Mouse (Mus musculus): ENCODE results near the gene Lefty2. TPM values are rescaled to one million over a fixed set of nuclear protein-coding genes. Genes with fewer than 3 reads are reported as not detected.

Lefty2 gene
- polyA plus RNA-seq (2016; fragmentation: Nextera tagmentation; extraction: Ambion mirVana), result 0.13 TPM in 1 of 2 replicates, not detected in the other

DNA sequence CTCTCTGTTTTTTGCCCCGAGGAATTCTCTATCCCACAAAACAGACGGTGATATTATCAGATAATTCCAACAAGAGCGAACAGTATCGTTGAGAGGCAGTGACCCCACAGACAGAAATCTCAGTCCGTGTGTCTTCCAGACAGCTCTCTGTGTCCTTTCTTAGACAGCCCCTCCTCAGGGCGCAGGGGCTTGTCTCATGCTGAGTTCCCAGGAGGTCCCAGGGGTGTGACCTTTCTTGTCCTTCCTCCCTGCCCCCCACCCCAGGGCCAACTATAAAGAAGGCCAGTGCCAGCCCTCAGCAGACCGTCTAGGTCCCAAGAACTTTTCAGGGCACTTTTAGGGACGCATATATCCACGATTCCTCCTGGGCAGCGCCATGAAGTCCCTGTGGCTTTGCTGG lies at the start of gene Lefty2:
Gene Lefty2 (plus strand): TSS at position 301 of the 400 bp plus-strand sequence.
- peaks cover 28% of the 10 kb centered on the region for H3K4me1 ChIP-seq (replicated peaks)
- H3K4me3 ChIP-seq, result no peak within 1 kb of the TSS
- DNase-seq (ENCODE audit: low spot score), result no peak
- H3K27ac ChIP-seq, result no peak within 1 kb of the TSS
- H3K9me3 ChIP-seq, result no peaks in the 10 kb centered on the region
- WGBS, result 59% methylated on average over 10 of the region's 10 CpGs
- peaks cover 66% of the 10 kb centered on the region for H3K27me3 ChIP-seq (ENCODE audit: insufficient read depth, poor library complexity, severe bottlenecking)
- H3K36me3 ChIP-seq, result no peaks in the 10 kb centered on the region

GRCm38 (mm10) chr1:180848114-180848510 lies 44.8 kb upstream of the Lefty2 start:
- peak overlapping the region; percentile 96 for H3K27ac ChIP-seq
- H3K36me3 ChIP-seq, result peaks cover 5% of the 10 kb centered on the region; the same call in 1 of the 2 replicates
- peak; percentile 66 for DNase-seq (ENCODE audit: low spot score)
- peak overlapping the region; percentile 42 for H3K4me3 ChIP-seq
- peaks cover 51% of the 10 kb centered on the region for H3K4me1 ChIP-seq (replicated peaks)
- no peaks in the 10 kb centered on the region for H3K9me3 ChIP-seq
- WGBS, result 5% methylated on average over 9 of the region's 9 CpGs
- no peaks in the 10 kb centered on the region for H3K27me3 ChIP-seq (ENCODE audit: insufficient read depth, poor library complexity, severe bottlenecking)

GRCm38 (mm10) chr1:180848511-180849241 lies 44.2 kb upstream of the Lefty2 start:
- H3K36me3 ChIP-seq, result peaks cover 5% of the 10 kb centered on the region; the same call in 1 of the 2 replicates
- DNase-seq (ENCODE audit: low spot score), result peak; percentile 47
- H3K27me3 ChIP-seq (ENCODE audit: insufficient read depth, poor library complexity, severe bottlenecking), result no peaks in the 10 kb centered on the region
- peak overlapping the region; percentile 96 for H3K27ac ChIP-seq
- peak overlapping the region; percentile 42 for H3K4me3 ChIP-seq
- peaks cover 51% of the 10 kb centered on the region for H3K4me1 ChIP-seq (replicated peaks)
- H3K9me3 ChIP-seq, result no peaks in the 10 kb centered on the region
- WGBS, result 25% methylated on average over 11 of the region's 11 CpGs

DNA sequence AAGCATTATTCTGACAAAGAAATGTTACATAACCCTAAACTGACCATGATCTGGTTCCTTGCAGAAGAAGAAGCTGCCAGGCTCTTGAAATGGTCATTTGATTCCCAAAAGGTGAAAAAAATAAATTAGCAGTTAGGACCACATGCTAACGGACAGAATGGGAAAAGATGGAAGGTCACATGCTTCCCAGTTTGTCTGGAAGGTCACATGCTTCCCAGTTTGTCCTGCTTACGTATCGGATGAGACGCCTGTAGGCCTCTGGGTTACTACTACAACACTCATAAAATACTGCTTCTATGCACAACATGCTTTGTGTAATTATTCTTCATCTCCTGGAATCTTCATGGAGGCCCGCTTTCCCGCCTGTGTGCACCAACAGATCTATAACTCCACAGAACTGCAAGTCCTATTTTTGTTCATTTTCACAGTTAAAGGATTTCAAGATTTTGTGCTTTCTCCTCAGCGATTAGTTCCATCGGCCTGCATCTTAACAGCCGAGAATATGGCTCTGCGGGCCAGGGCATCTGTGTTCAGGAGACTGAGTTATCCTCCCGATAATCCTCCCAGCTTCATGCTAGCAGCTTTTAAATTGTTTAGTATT lies 43.1 kb upstream of the Lefty2 start:
- Histone ChIP-seq H3K27ac (peak overlapping the region; percentile 96), H3K36me3 (peaks cover 7% of the 10 kb centered on the region; the same call in 1 of the 2 replicates), H3K9me3 (no peaks in the 10 kb centered on the region), H3K4me3 (peak overlapping the region; percentile 85), H3K27me3 (ENCODE audit: insufficient read depth, poor library complexity, severe bottlenecking) (no peaks in the 10 kb centered on the region), H3K4me1 (replicated peaks) (peaks cover 51% of the 10 kb centered on the region)
- DNase-seq (ENCODE audit: low spot score), result peak; percentile 42
- 50% methylated on average over 11 of the region's 11 CpGs for WGBS

DNA sequence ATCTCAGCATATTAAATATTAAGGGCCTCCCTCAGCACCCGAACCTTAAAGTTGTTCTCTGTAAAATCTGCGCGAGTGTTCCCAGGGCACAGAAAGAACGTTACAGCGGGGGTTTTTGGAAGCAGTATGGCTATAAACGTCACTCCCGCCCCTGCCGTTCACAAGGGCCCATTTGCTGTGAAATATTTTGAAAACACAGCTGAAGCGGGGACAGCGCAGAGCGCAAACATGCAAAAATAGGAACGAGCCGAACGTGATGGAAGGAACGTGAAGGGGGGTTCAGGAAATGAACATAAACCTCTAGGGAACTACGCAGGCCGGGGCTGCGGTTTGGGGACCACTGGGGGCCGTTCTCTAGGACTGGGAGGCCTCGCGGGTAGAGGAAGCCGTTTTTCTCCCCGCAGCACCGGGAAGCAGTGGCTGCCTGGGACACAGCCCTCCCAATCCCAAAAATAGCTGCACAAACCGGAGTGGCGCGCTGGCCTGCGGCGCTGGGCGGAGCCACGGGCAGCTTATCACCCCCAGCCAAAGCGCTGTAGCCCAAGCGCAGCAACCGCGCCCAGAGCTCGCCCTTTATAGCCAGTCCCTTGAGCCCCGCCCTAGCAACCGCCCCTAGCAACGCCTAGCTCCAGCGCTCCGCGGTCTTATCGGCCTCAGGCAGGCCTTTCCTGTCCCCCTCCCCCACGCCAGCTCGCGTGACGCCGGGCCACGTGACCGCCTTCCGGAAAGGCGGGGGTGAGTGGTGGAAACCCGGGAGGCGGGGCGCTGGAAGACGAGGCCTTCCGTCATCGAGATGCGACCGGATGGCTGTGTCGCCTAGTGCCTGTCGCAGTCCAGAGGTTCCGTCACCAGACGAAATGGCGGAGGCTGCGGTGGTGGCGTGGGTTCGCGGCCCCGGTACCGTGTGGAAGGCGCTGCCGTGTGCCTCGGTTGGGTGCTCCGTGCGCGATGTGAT lies 42.3 kb upstream of the Lefty2 start, which contains the start of gene Sde2:
Gene Sde2 (plus strand): TSS at position 812 of the 955 bp plus-strand sequence.
- peak; percentile 100 for DNase-seq (ENCODE audit: low spot score)
- Histone ChIP-seq H3K4me3 (peak within 1 kb of the TSS; percentile 85), H3K36me3 (peaks cover 13% of the 10 kb centered on the region), H3K27ac (peak within 1 kb of the TSS; percentile 96), H3K27me3 (ENCODE audit: insufficient read depth, poor library complexity, severe bottlenecking) (no peaks in the 10 kb centered on the region), H3K4me1 (replicated peaks) (peaks cover 51% of the 10 kb centered on the region), H3K9me3 (no peaks in the 10 kb centered on the region)
- under 1% methylated on average over 77 of the region's 77 CpGs for WGBS

DNA sequence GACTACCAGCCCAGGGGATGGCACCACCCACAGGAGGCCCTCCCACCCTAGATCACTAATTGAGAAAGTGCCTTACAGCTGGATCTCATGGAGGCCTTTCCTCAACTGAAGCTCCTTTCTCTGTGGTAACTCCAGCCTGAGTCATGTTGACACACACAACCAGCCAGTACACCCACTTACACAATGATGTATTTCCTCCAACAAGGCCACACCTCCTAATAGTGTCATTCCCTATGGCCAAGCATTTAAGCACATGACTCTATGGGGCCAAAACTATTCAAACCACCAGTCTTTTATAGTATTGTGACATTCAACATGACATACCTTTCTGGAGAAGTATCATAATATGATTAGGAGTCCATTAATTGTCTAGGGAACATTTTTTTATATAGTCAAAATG lies 34.1 kb upstream of the Lefty2 start:
- Histone ChIP-seq H3K36me3 (peaks cover 88% of the 10 kb centered on the region), H3K9me3 (no peaks in the 10 kb centered on the region), H3K27me3 (ENCODE audit: insufficient read depth, poor library complexity, severe bottlenecking) (no peaks in the 10 kb centered on the region)

GRCm38 (mm10) chr1:180860030-180860429 lies 32.9 kb upstream of the Lefty2 start:
- peaks cover 98% of the 10 kb centered on the region for H3K36me3 ChIP-seq
- 93% methylated on average over 6 of the region's 6 CpGs for WGBS
- H3K27me3 ChIP-seq (ENCODE audit: insufficient read depth, poor library complexity, severe bottlenecking), result no peaks in the 10 kb centered on the region

More for the DNA sequence above, 34.1 kb upstream of the Lefty2 start:
- no peak for DNase-seq (ENCODE audit: low spot score)
- Histone ChIP-seq H3K4me3 (no peak overlapping the region), H3K4me1 (replicated peaks) (no peaks in the 10 kb centered on the region), H3K27ac (no peak overlapping the region)

DNA sequence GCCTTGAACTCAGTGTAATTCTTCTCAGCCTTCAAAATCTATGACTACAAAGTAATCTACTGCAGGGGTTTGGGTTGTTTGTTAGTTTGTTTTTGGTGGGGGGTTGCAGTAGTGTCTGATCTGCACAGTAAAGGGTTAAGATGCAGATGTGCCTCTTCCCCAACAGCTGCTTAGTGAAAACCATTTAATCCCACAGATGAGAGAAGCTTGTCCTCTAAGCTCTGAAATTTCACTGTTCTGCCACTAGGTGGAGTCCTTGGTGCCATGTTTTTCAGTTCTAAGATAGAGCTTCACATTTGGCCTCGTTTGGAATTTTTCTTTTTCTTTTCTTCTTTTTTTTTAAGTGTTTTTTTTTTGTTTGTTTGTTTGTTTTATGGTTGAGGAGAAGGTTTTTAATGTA lies 29.3 kb upstream of the Lefty2 start:
- H3K36me3 ChIP-seq, result peaks cover 98% of the 10 kb centered on the region
- peak; percentile 12 for DNase-seq (ENCODE audit: low spot score)
- no peak overlapping the region for H3K27ac ChIP-seq
- H3K4me1 ChIP-seq (replicated peaks), result no peaks in the 10 kb centered on the region
- no peaks in the 10 kb centered on the region for H3K9me3 ChIP-seq
- H3K27me3 ChIP-seq (ENCODE audit: insufficient read depth, poor library complexity, severe bottlenecking), result no peaks in the 10 kb centered on the region
- 38% methylated on average over 1 of the region's 1 CpGs for WGBS
- no peak overlapping the region for H3K4me3 ChIP-seq

More at GRCm38 (mm10) chr1:180860030-180860429, 32.9 kb upstream of the Lefty2 start:
- H3K4me3 ChIP-seq, result no peak overlapping the region
- no peak for DNase-seq (ENCODE audit: low spot score)
- no peak overlapping the region for H3K27ac ChIP-seq
- H3K9me3 ChIP-seq, result no peaks in the 10 kb centered on the region
- no peaks in the 10 kb centered on the region for H3K4me1 ChIP-seq (replicated peaks)

DNA sequence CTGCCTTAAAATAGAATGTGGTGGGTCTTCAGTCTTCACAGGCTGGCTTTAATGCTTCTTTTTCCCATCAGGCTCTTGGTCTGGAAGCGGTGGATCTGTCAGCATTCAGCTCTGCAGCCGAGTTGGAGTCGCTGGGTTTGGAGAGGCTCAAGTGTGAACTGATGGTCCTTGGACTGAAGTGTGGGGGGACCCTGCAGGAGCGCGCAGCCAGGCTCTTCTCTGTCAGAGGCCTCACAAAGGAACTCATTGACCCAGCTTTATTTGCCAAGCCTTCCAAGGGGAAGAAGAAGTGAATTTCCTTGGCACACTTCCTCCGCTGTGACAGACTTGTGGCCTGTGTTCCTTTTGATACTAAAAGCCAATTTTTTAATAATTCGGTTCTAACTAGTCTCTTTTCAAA lies 26.9 kb upstream of the Lefty2 start:
- H3K36me3 ChIP-seq, result peaks cover 75% of the 10 kb centered on the region

DNA sequence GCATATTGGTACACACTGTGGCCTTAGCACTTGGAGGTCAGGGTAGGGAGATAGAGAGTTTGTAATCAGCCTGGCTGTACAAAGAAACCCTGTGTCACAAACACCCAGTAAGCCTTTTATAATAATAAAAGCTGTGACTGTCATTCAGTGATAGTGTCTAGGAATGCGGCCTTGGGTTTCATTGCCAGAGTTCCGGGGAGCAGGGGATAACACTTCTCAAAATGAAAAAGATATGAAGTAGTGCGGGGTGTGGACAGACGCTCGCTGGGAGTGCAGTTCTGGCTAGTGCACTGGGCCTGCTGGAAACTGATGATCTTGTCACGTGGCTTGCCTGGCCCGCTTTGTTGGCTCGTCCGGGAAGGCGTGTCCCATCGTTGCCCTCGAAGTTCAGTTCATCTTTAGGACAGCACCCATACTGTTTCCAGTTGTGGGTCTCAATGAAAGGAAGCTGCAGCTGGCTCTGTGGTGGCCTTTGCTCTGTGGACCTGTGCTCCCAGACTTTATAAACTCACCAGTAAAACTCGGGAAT lies 22.7 kb upstream of the Lefty2 start:
- Histone ChIP-seq H3K27me3 (ENCODE audit: insufficient read depth, poor library complexity, severe bottlenecking) (no peaks in the 10 kb centered on the region), H3K4me3 (no peak overlapping the region), H3K4me1 (replicated peaks) (no peaks in the 10 kb centered on the region), H3K27ac (no peak overlapping the region), H3K36me3 (peaks cover 35% of the 10 kb centered on the region), H3K9me3 (no peaks in the 10 kb centered on the region)
- 80% methylated on average over 13 of the region's 13 CpGs for WGBS
- DNase-seq (ENCODE audit: low spot score), result no peak

More for the DNA sequence above, 26.9 kb upstream of the Lefty2 start:
- WGBS, result 91% methylated on average over 7 of the region's 7 CpGs
- no peak overlapping the region for H3K27ac ChIP-seq
- no peak for DNase-seq (ENCODE audit: low spot score)
- H3K4me3 ChIP-seq, result no peak overlapping the region
- no peaks in the 10 kb centered on the region for H3K27me3 ChIP-seq (ENCODE audit: insufficient read depth, poor library complexity, severe bottlenecking)
- no peaks in the 10 kb centered on the region for H3K4me1 ChIP-seq (replicated peaks)
- H3K9me3 ChIP-seq, result no peaks in the 10 kb centered on the region

DNA sequence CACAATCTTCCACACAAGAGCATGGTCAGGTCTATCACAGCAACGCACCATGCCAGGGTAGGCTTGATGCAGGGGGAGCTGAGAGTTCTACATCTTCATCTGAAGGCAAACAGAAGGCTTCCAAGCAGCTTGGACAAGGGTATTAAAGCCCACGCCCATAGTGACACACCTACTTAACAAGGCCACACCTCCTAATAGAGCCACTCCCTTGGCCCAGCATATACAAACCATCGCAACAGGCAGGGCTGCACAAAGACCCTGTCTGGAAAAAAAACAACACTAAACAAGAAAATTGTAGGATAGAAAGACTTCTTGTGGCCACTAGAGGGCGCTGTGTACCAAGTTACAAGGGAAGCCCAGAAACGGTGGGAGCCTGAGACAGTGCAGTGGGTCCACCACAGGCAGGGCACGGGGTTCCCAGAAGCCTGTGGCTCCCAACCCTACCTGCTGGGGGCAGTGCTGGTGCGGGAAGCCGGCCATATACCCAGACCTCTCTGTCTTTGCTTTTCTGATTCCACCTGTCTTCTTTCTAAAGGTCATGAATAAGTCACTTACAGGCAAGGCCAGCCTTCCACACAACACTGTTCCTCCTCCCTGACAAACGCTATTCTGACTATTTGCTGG lies 18.9 kb upstream of the Lefty2 start:
- Histone ChIP-seq H3K36me3 (no peaks in the 10 kb centered on the region), H3K27ac (no peak overlapping the region), H3K4me1 (replicated peaks) (no peaks in the 10 kb centered on the region), H3K4me3 (no peak overlapping the region), H3K27me3 (ENCODE audit: insufficient read depth, poor library complexity, severe bottlenecking) (no peaks in the 10 kb centered on the region), H3K9me3 (no peaks in the 10 kb centered on the region)
- 20% methylated on average over 9 of the region's 9 CpGs for WGBS
- peak; percentile 62 for DNase-seq (ENCODE audit: low spot score)

DNA sequence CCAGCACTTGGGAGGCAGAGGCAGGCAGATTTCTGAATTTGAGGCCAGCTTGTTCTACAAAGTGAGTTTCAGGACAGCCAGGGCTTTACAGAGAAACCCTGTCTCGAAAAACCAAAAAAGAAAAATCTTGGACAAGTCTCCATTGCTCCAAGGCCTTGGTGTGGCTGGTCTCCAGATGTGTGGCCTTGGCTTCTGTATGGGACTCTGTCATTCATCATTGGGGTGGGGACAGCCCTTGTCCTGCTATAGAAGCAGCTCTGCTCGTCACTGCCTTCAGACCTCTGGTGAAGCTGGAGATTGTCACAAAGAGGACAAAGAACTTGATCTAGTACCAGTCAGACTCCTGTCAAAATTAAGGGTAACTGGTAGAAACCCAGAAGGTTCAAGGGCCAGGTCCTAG lies 18.3 kb upstream of the Lefty2 start:
- H3K27ac ChIP-seq, result no peak overlapping the region
- H3K4me3 ChIP-seq, result no peak overlapping the region
- 79% methylated on average over 2 of the region's 2 CpGs for WGBS
- no peaks in the 10 kb centered on the region for H3K4me1 ChIP-seq (replicated peaks)
- no peaks in the 10 kb centered on the region for H3K27me3 ChIP-seq (ENCODE audit: insufficient read depth, poor library complexity, severe bottlenecking)
- no peak for DNase-seq (ENCODE audit: low spot score)
- H3K36me3 ChIP-seq, result no peaks in the 10 kb centered on the region
- H3K9me3 ChIP-seq, result no peaks in the 10 kb centered on the region

Data from hindbrain, embryonic 10.5 days (tissue).